Mouse (Mus musculus) intestine, embryonic 15.5 days (tissue): ENCODE data around the gene Rbfox1. TPM values are rescaled to one million over a fixed set of nuclear protein-coding genes. Genes with fewer than 3 reads are reported as not detected.

ENCODE experiments used
- ATAC-seq: fragments of 200-750 bp; cut with Nextera tagmentation; 2 replicates; pipeline ENCODE4 v1.8.0; 2017; ENCODE audit warnings: moderate TSS enrichment, moderate library complexity
- H3K27ac ChIP-seq: fragments of 300-500 bp; sonication (generic); 2 replicates; pipeline ENCODE4 v1.5.1; 2015; ENCODE audit warnings: mild to moderate bottlenecking, inconsistent platforms
- H3K27me3 ChIP-seq: fragments of 300-500 bp; sonication (generic); replicated peaks from 2 replicates; pipeline ENCODE4 v1.6.1; 2015; ENCODE audit warnings: inconsistent platforms
- H3K36me3 ChIP-seq: fragments of 300-500 bp; sonication (generic); 2 replicates; pipeline ENCODE4 v1.6.1; 2015; ENCODE audit warnings: inconsistent platforms
- H3K4me1 ChIP-seq: fragments of 300-500 bp; sonication (generic); replicated peaks from 2 replicates; pipeline ENCODE4 v1.6.1; 2015; ENCODE audit warnings: inconsistent platforms
- H3K4me2 ChIP-seq: fragments of 300-500 bp; sonication (generic); replicated peaks from 2 replicates; pipeline ENCODE4 v1.6.1; 2015; ENCODE audit warnings: mild to moderate bottlenecking, inconsistent platforms
- H3K4me3 ChIP-seq: fragments of 300-500 bp; sonication (generic); replicated peaks from 2 replicates; pipeline ENCODE4 v1.5.1; 2015; ENCODE audit warnings: inconsistent platforms
- H3K9ac ChIP-seq: fragments of 300-500 bp; sonication (generic); 2 replicates; pipeline ENCODE4 v1.6.1; 2015; ENCODE audit warnings: inconsistent platforms
- H3K9me3 ChIP-seq: fragments of 300-500 bp; sonication (generic); 2 replicates; pipeline ENCODE4 v1.6.1; 2016; ENCODE audit warnings: inconsistent platforms
- WGBS: fragments of 180-500 bp; shearing (Covaris S2); methylation state at CpG from one replicate; pipeline ENCODE4 v1.1.7; 2015; 5-methylcytosine and 5-hydroxymethylcytosine counted together
- polyA plus RNA-seq: library from polyadenylated mRNA; unstranded; fragments of >200 nt; fragmentation: Nextera tagmentation; extraction: Ambion mirVana; gene quantifications from 2 replicates; pipeline ENCODE4 v1.2.1, GENCODE M21; 2015

The Rbfox1 gene
- polyA plus RNA-seq, 1 experiment from 2014 or later: 3.3 TPM

DNA sequence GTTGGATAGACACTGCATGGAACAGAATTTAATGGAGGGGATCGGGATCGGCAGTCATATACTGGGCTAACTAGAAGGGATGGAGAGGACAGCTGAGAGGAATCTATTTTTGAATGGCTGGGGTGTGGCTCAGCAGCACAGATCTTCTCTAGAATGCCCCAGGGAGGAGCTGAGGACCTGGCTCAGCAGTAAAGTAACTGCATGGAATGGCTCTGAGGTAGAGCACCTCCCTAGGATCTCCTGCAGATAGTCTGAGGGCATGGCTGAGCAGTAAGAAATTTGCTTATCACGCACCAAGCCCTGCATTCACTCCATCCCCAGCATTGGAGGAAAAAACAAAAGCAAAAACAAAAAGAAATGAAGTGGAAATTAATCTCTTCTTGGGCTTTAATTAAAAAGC, 225.0 kb downstream of the Rbfox1 start:
- no peak overlapping the region for H3K27ac ChIP-seq
- no peaks in the 10 kb centered on the region for H3K27me3 ChIP-seq
- H3K4me3 ChIP-seq: no peak overlapping the region
- no peaks in the 10 kb centered on the region for H3K4me1 ChIP-seq
- H3K9ac ChIP-seq: no peak overlapping the region
- H3K4me2 ChIP-seq: no peak overlapping the region
- H3K36me3 ChIP-seq: no peaks in the 10 kb centered on the region
- no peak for ATAC-seq
- 94% methylated on average over 3 of the region's 3 CpGs for WGBS
- H3K9me3 ChIP-seq: no peaks in the 10 kb centered on the region

DNA sequence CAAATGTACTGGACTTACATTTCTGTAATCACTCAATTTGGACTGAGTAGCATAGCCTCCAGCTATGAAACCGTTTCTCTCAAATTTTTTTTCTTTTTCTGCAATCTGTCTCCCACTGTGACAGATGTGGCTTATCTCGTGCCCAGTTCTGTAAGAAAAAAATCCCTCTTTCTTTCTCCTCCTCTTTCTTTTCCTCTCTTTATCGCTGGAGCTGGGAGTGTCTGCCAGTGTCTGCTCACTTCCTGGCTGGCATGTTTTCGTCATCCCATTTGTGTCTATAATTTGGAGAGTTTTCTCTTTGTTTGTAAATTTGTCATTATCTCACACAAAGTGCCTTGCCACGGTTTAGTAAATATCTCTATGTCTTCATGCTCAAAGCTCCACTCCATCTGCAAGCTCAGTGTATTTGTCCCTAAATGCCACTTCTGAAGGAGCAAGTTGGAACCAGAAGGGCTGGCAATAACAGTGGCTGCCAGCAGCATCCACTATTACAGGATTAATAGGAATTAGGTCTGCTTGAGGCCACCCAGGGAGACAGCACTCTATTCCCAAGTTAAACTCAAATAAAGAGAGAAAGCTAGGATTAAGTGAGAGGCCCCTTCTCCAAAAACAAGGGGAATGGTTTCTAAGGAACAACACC, 228.8 kb downstream of the Rbfox1 start:
- H3K27ac ChIP-seq: no peak overlapping the region
- H3K36me3 ChIP-seq: no peaks in the 10 kb centered on the region
- H3K9ac ChIP-seq: no peak overlapping the region
- no peak for ATAC-seq
- no peaks in the 10 kb centered on the region for H3K27me3 ChIP-seq
- no peak overlapping the region for H3K4me2 ChIP-seq
- H3K4me3 ChIP-seq: no peak overlapping the region
- H3K4me1 ChIP-seq: no peaks in the 10 kb centered on the region
- no peaks in the 10 kb centered on the region for H3K9me3 ChIP-seq
- WGBS: 32% methylated on average over 5 of the region's 5 CpGs

DNA sequence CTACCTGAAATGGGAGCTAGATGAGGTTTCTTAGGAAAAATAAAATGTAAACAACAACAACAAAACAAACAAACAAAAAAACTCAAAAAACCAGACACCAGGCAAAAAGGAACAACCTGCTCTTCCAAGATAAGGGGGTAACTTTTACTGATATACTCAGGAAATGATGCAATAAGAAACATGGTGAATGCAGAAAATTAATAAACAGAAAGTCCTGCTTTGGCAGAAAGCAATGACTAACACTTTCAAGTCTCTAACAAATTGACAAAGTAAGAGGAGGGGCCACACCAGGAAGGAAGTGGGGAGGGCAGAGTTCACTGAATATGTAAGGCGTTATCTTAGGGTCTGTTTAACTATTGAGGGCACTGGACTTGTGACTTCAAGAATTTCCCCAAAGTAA, 234.3 kb downstream of the Rbfox1 start:
- Histone ChIP-seq H3K9me3 (no peaks in the 10 kb centered on the region), H3K4me3 (no peak overlapping the region), H3K27me3 (no peaks in the 10 kb centered on the region), H3K27ac (no peak overlapping the region), H3K4me2 (no peak overlapping the region), H3K4me1 (no peaks in the 10 kb centered on the region), H3K9ac (no peak overlapping the region), H3K36me3 (no peaks in the 10 kb centered on the region)
- WGBS: 29% methylated on average over 1 of the region's 1 CpGs
- no peak for ATAC-seq

DNA sequence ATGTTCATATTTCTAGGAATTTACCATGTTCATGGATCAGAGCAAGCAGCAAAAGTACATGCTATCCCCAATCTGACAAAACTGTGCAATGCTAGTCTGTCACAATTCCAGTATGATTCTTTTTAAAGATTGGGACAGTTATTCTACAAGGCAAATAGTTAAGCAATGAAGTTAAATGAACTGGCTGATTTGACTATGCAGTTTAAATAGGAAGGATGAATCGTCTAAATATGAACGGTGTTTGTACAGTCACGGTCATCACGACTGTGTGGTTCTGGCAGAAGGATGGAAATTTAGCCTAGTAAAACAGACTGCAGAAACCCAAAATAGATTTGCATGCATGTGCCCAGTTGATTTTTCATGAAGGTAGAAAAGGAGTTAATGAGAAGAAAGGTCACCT, 236.1 kb downstream of the Rbfox1 start:
- H3K27ac ChIP-seq: no peak overlapping the region
- H3K9ac ChIP-seq: no peak overlapping the region
- no peaks in the 10 kb centered on the region for H3K4me1 ChIP-seq
- H3K4me2 ChIP-seq: no peak overlapping the region
- 87% methylated on average over 4 of the region's 4 CpGs for WGBS
- H3K36me3 ChIP-seq: no peaks in the 10 kb centered on the region
- no peaks in the 10 kb centered on the region for H3K9me3 ChIP-seq
- no peak for ATAC-seq
- no peaks in the 10 kb centered on the region for H3K27me3 ChIP-seq
- H3K4me3 ChIP-seq: no peak overlapping the region

DNA sequence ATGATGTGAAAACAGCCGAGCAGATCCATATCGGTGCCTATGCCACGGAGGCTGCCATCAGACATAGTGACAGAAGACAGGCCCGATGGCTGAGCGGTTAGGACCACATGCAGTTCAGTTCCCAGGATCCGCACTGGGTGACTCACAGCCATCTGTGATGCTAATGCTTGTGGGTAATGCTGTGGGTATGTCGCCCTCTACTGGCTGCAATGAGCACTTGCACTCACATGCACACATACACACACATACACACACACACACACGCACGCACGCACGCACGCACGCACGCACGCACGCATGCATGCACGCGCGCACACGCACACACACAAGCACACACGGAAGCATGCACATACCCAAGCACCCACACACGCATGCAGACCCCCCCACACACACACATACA, 237.7 kb downstream of the Rbfox1 start:
- Histone ChIP-seq H3K9ac (no peak overlapping the region), H3K27me3 (no peaks in the 10 kb centered on the region), H3K36me3 (no peaks in the 10 kb centered on the region), H3K27ac (no peak overlapping the region), H3K9me3 (no peaks in the 10 kb centered on the region), H3K4me2 (no peak overlapping the region), H3K4me1 (no peaks in the 10 kb centered on the region), H3K4me3 (no peak overlapping the region)
- ATAC-seq: no peak
- WGBS: 92% methylated on average over 22 of the region's 22 CpGs

DNA sequence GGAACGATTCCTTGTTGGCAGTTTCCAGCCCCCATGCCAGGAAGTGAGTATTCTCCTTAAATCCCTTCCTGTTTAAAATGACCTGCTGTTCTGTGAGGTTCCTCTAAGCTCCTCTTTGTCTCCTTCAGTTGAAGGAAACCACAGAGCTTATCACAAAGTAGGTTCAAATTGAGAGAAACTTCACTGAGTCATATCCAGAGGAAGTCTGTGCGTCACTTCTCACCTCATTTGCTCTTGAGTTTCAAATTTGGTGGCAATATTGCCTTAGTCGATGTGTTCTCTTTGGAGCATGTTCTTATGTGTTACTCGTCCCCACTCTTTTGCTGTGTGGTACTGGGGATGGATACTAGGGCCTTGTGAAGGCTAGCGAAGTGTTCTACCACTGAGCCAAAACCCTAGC, 243.2 kb downstream of the Rbfox1 start:
- H3K4me1 ChIP-seq: no peaks in the 10 kb centered on the region
- 76% methylated on average over 5 of the region's 5 CpGs for WGBS
- no peaks in the 10 kb centered on the region for H3K9me3 ChIP-seq
- no peak overlapping the region for H3K27ac ChIP-seq
- no peak overlapping the region for H3K4me2 ChIP-seq
- H3K4me3 ChIP-seq: no peak overlapping the region
- ATAC-seq: no peak
- no peak overlapping the region for H3K9ac ChIP-seq
- no peaks in the 10 kb centered on the region for H3K36me3 ChIP-seq
- no peaks in the 10 kb centered on the region for H3K27me3 ChIP-seq

DNA sequence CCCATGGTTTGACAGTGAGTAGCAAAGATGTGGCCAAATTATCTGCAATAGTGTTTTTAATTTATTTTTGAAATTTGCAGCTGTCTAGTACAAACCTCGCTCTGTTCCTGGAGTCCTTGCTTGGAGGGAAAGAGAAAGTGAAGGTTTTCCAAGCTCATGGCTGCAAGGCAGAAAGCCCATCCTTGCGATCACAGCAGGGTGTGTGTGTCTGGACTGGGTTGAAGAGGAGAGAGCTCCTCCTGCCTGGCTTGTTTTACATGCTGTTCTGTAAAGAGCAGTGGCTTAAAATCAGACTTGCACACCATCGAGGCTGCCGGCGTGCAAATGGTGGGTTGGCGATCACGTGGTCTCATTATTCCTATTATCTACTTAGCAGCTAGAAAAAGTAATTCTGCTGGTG, 249.9 kb downstream of the Rbfox1 start:
- Histone ChIP-seq H3K4me3 (no peak overlapping the region), H3K27me3 (no peaks in the 10 kb centered on the region), H3K4me2 (no peak overlapping the region), H3K36me3 (no peaks in the 10 kb centered on the region), H3K9me3 (no peaks in the 10 kb centered on the region), H3K4me1 (no peaks in the 10 kb centered on the region), H3K27ac (no peak overlapping the region), H3K9ac (no peak overlapping the region)
- WGBS: 84% methylated on average over 7 of the region's 7 CpGs
- ATAC-seq: no peak

DNA sequence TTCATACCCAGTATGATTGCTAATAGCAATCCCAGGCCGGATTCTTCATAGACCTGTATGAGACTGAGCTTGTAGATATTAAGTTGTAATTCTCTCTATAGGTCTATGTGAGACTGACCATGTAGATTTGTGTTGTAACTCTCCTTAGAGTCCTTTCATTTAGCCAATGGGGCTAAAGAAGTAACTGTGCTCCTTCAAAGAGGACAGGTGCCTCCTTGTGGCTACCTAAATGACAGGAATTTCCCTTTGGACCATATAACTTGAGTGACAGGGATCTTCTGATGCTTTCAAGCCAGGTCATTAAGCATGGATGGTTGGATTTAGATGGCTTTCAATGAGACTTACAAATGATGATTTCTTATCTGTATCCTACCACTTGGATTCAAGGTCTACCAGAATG, 254.3 kb downstream of the Rbfox1 start:
- H3K36me3 ChIP-seq: no peaks in the 10 kb centered on the region
- ATAC-seq: no peak
- no peak overlapping the region for H3K4me2 ChIP-seq
- no peaks in the 10 kb centered on the region for H3K9me3 ChIP-seq
- no peaks in the 10 kb centered on the region for H3K27me3 ChIP-seq
- 85% methylated on average over 1 of the region's 1 CpGs for WGBS
- H3K4me3 ChIP-seq: no peak overlapping the region
- no peak overlapping the region for H3K27ac ChIP-seq
- H3K4me1 ChIP-seq: no peaks in the 10 kb centered on the region
- no peak overlapping the region for H3K9ac ChIP-seq

DNA sequence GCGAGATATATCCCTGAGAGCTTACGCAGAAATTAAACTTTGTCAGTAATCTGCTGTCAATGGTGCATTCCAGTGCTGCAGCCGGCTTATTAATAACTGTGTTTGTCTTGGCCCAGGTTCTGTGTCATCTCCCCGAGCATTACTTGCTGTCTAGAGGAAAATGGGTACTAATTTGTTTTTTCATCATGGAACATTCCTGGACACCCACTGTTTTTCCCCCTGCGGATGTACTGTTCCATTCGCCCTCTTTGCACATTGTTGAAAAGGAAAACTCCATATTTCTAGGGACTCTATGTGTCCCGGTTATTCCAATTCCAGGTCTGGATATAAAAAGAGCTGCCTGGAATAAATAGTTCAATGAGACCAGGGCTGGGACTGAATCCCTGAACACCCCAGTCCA, 262.8 kb downstream of the Rbfox1 start:
- Histone ChIP-seq H3K36me3 (no peaks in the 10 kb centered on the region), H3K4me1 (no peaks in the 10 kb centered on the region), H3K4me3 (no peak overlapping the region), H3K27me3 (no peaks in the 10 kb centered on the region), H3K27ac (no peak overlapping the region), H3K9ac (no peak overlapping the region), H3K4me2 (no peak overlapping the region), H3K9me3 (no peaks in the 10 kb centered on the region)
- ATAC-seq: no peak
- WGBS: 73% methylated on average over 7 of the region's 7 CpGs

DNA sequence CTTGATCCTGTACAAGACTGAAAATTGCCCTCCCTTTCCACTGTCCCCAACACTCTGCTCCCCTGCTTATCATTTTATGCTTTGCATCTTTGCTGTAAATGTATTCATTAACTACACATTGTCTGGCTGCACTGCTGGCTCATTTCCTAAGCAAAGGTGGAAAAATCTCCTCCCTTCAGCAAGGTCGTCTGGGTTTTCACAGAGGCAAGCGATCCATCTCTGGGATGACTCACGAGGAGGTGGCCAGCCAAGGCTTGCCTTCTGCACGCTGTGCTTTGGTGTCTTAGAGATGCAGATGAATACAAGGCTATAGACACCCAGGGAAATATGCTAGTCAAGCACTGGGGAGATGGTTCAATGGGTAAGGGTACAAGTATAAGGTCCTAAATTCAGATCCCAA, 264.2 kb downstream of the Rbfox1 start:
- Histone ChIP-seq H3K4me1 (no peaks in the 10 kb centered on the region), H3K27me3 (no peaks in the 10 kb centered on the region), H3K4me3 (no peak overlapping the region), H3K9ac (no peak overlapping the region), H3K9me3 (no peaks in the 10 kb centered on the region), H3K4me2 (no peak overlapping the region), H3K36me3 (no peaks in the 10 kb centered on the region), H3K27ac (no peak overlapping the region)
- no peak for ATAC-seq
- 74% methylated on average over 4 of the region's 4 CpGs for WGBS

DNA sequence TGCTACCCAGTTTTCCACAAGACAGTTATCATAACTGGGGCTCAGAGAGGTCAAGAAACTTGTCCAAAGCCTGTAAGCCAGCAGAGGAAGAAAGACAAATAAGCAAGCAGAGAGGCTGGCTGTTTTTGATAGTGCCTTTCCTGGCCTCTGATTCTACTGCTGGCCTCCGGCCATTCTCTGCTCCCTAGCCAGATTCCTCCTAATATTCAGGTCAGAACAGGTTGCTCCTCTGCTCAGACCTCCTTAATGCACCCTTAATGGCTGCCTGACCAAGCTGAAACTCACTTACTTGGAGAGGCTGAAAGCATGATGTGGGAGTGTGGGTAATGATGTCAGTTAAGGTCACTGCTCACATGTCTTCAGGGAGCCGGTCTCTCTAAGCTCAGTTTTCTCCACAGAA, 270.4 kb downstream of the Rbfox1 start:
- 64% methylated on average over 2 of the region's 2 CpGs for WGBS
- H3K36me3 ChIP-seq: no peaks in the 10 kb centered on the region
- H3K27ac ChIP-seq: no peak overlapping the region
- no peak for ATAC-seq
- H3K9ac ChIP-seq: no peak overlapping the region
- H3K9me3 ChIP-seq: no peaks in the 10 kb centered on the region
- no peaks in the 10 kb centered on the region for H3K4me1 ChIP-seq
- H3K4me3 ChIP-seq: no peak overlapping the region
- no peak overlapping the region for H3K4me2 ChIP-seq
- H3K27me3 ChIP-seq: no peaks in the 10 kb centered on the region

DNA sequence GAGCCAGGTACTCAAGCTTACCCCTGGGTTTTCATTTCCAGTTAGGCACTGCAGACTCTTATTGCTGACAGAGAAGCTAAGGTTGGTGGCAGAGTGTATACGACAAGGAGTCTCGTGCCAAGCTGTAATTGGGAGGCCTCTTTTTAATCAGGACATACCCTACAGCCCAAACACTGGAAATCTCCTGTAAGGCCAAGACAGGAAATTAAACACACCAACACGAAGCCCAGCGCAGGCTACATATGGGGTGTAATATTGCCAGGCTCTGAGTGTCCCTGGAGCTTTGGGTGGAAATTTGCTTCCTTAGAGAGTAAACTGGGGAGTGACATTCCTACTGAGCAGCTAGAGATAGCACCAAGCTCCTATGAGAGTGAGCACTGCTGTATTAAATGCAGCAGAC, 279.3 kb downstream of the Rbfox1 start:
- no peaks in the 10 kb centered on the region for H3K9me3 ChIP-seq
- H3K9ac ChIP-seq: no peak overlapping the region
- H3K27me3 ChIP-seq: no peaks in the 10 kb centered on the region
- no peaks in the 10 kb centered on the region for H3K4me1 ChIP-seq
- WGBS: 85% methylated on average over 4 of the region's 4 CpGs
- no peak for ATAC-seq
- no peak overlapping the region for H3K27ac ChIP-seq
- no peak overlapping the region for H3K4me3 ChIP-seq
- no peak overlapping the region for H3K4me2 ChIP-seq
- H3K36me3 ChIP-seq: no peaks in the 10 kb centered on the region

DNA sequence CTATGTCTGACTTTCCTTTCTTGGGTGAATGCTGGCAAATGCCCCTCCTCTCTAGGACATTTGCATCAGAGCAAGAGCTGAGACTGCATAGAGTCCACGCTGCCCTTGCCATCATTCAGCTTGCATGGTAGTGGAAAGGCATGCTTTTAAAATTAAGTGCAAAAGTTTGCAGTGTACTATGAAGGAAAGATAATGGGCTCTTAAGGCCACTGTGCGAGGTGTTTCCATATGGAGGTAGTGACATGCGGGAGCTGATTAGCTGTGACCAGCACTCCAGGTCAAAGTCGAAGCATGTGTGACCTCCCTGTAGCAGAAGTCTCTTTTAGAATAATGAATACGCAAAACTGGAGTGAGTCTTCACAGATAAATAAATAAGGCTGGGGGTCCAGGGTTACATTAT, 284.2 kb downstream of the Rbfox1 start:
- no peaks in the 10 kb centered on the region for H3K27me3 ChIP-seq
- H3K9ac ChIP-seq: no peak overlapping the region
- no peaks in the 10 kb centered on the region for H3K4me1 ChIP-seq
- 76% methylated on average over 5 of the region's 5 CpGs for WGBS
- ATAC-seq: no peak
- no peak overlapping the region for H3K27ac ChIP-seq
- no peaks in the 10 kb centered on the region for H3K9me3 ChIP-seq
- H3K4me3 ChIP-seq: no peak overlapping the region
- H3K36me3 ChIP-seq: no peaks in the 10 kb centered on the region
- H3K4me2 ChIP-seq: no peak overlapping the region
